Mouse (Mus musculus) kidney, embryonic 14.5 days (tissue): ENCODE measurements around the gene Rnft1. TPM values are rescaled to one million over a fixed set of nuclear protein-coding genes. Genes with fewer than 3 reads are reported as not detected.

Experiments
- ATAC-seq: fragments of 200-750 bp; cut with Nextera tagmentation; 2 replicates; pipeline ENCODE4 v1.8.0; 2017; ENCODE audit warnings: moderate number of reproducible peaks, mild to moderate bottlenecking, moderate TSS enrichment, moderate library complexity; ENCODE audit not compliant: low FRiP score, low TSS enrichment
- H3K27ac ChIP-seq: fragments of 300-500 bp; sonication (generic); 2 replicates; pipeline ENCODE4 v1.5.1; 2014; ENCODE audit warnings: low read depth, mild to moderate bottlenecking, low read length, moderate library complexity, mixed read lengths
- H3K27me3 ChIP-seq: fragments of 300-500 bp; sonication (generic); 2 replicates; pipeline ENCODE4 v1.6.1; 2014; ENCODE audit warnings: mild to moderate bottlenecking, low read length; ENCODE audit not compliant: control insufficient read depth, insufficient read depth
- H3K36me3 ChIP-seq: fragments of 300-500 bp; sonication (generic); 2 replicates; pipeline ENCODE4 v1.6.1; 2014; ENCODE audit warnings: low read length, mixed read lengths; ENCODE audit not compliant: control insufficient read depth, insufficient read depth
- H3K4me1 ChIP-seq: fragments of 300-500 bp; sonication (generic); 2 replicates; pipeline ENCODE4 v1.6.1; 2014; ENCODE audit warnings: low read length, mixed read lengths; ENCODE audit not compliant: control insufficient read depth, insufficient read depth
- H3K4me2 ChIP-seq: fragments of 300-500 bp; sonication (generic); replicated peaks from 2 replicates; pipeline ENCODE4 v1.6.1; 2014; ENCODE audit warnings: low read depth, mild to moderate bottlenecking, low read length
- H3K4me3 ChIP-seq: fragments of 300-500 bp; sonication (generic); 2 replicates; pipeline ENCODE4 v1.5.1; 2014; ENCODE audit warnings: mild to moderate bottlenecking, low read length
- H3K9ac ChIP-seq: fragments of 300-500 bp; sonication (generic); 2 replicates; pipeline ENCODE4 v1.6.1; 2014; ENCODE audit warnings: low read depth, mild to moderate bottlenecking, low read length, moderate library complexity
- H3K9me3 ChIP-seq: fragments of 300-500 bp; sonication (generic); 2 replicates; pipeline ENCODE4 v1.6.1; 2016; ENCODE audit warnings: low read length; ENCODE audit not compliant: control insufficient read depth
- WGBS: fragments of 180-500 bp; shearing (Covaris S2); extraction: QIAGEN DNeasy Blood & Tissue Kit; methylation state at CpG from one replicate; pipeline ENCODE4 v1.1.7; 2014; 5-methylcytosine and 5-hydroxymethylcytosine counted together
- polyA plus RNA-seq: library from polyadenylated mRNA; unstranded; fragments of >200 nt; fragmentation: Nextera tagmentation; extraction: Ambion mirVana; gene quantifications from 2 replicates; pipeline ENCODE4 v1.2.1, GENCODE M21; 2014

Gene Rnft1
- polyA plus RNA-seq, 1 experiment from 2014 or later, result 39.0 TPM

GRCm38 (mm10) chr11:86468345-86468744 lies 16.1 kb upstream of the Rnft1 start:
- Histone ChIP-seq H3K27me3 (no peaks in the 10 kb centered on the region), H3K9me3 (no peaks in the 10 kb centered on the region), H3K4me2 (no peak overlapping the region), H3K4me3 (no peak overlapping the region), H3K9ac (no peak overlapping the region), H3K4me1 (0 out of 2 replicates have a peak, but pooled peaks cover 5% of the 10 kb centered on the region), H3K27ac (no peak overlapping the region), H3K36me3 (no peaks in the 10 kb centered on the region)
- WGBS, result 84% methylated on average over 8 of the region's 8 CpGs
- ATAC-seq, result no peak

- no peak for ATAC-seq
- Histone ChIP-seq H3K36me3 (no peaks in the 10 kb centered on the region), H3K9ac (no peak overlapping the region), H3K4me3 (no peak overlapping the region), H3K27ac (no peak overlapping the region), H3K4me1 (0 out of 2 replicates have a peak, but pooled peaks cover 5% of the 10 kb centered on the region), H3K9me3 (no peaks in the 10 kb centered on the region), H3K4me2 (no peak overlapping the region), H3K27me3 (no peaks in the 10 kb centered on the region)
- 56% methylated on average over 4 of the region's 4 CpGs for WGBS
These were observed 15.5 kb upstream of the Rnft1 start for GRCm38 (mm10) chr11:86468971-86469370.

GRCm38 (mm10) chr11:86471785-86472184 lies 12.7 kb upstream of the Rnft1 start:
- Histone ChIP-seq H3K36me3 (no peaks in the 10 kb centered on the region), H3K9ac (no peak overlapping the region), H3K9me3 (no peaks in the 10 kb centered on the region), H3K4me1 (0 out of 2 replicates have a peak, but pooled peaks cover 5% of the 10 kb centered on the region), H3K27me3 (no peaks in the 10 kb centered on the region), H3K4me3 (no peak overlapping the region), H3K27ac (no peak overlapping the region), H3K4me2 (no peak overlapping the region)
- WGBS, result 71% methylated on average over 6 of the region's 6 CpGs
- ATAC-seq, result no peak

GRCm38 (mm10) chr11:86472771-86473171 lies 11.7 kb upstream of the Rnft1 start:
- Histone ChIP-seq H3K27me3 (no peaks in the 10 kb centered on the region), H3K4me2 (peak overlapping the region; percentile 38), H3K4me1 (0 out of 2 replicates have a peak, but pooled peaks cover 5% of the 10 kb centered on the region), H3K27ac (peak overlapping the region; percentile 26; the same call in 1 of the 2 replicates), H3K9me3 (no peaks in the 10 kb centered on the region), H3K9ac (0 out of 2 replicates have a peak overlapping the region, but pooled peaks have one; percentile 1), H3K4me3 (peak overlapping the region; percentile 11), H3K36me3 (no peaks in the 10 kb centered on the region)
- ATAC-seq, result no peak
- 17% methylated on average over 7 of the region's 7 CpGs for WGBS

- Histone ChIP-seq H3K4me2 (peak overlapping the region; percentile 38), H3K9ac (no peak overlapping the region), H3K36me3 (no peaks in the 10 kb centered on the region), H3K4me1 (0 out of 2 replicates have a peak, but pooled peaks cover 5% of the 10 kb centered on the region), H3K27me3 (no peaks in the 10 kb centered on the region), H3K9me3 (no peaks in the 10 kb centered on the region), H3K4me3 (no peak overlapping the region; the same call in 1 of the 2 replicates), H3K27ac (no peak overlapping the region)
- 44% methylated on average over 3 of the region's 3 CpGs for WGBS
- ATAC-seq, result no peak
These were observed 10.9 kb upstream of the Rnft1 start for GRCm38 (mm10) chr11:86473576-86473975.

- H3K9ac ChIP-seq, result peak overlapping the region; percentile 69
- no peaks in the 10 kb centered on the region for H3K36me3 ChIP-seq
- peak; percentile 50 for ATAC-seq
- H3K9me3 ChIP-seq, result no peaks in the 10 kb centered on the region
- peak overlapping the region; percentile 82 for H3K27ac ChIP-seq
- H3K4me1 ChIP-seq, result peaks cover 8% of the 10 kb centered on the region
- no peaks in the 10 kb centered on the region for H3K27me3 ChIP-seq
- WGBS, result under 1% methylated on average over 25 of the region's 25 CpGs
- peak overlapping the region; percentile 71 for H3K4me3 ChIP-seq
- peak overlapping the region; percentile 73 for H3K4me2 ChIP-seq
These were observed 553 bp downstream of the Rnft1 start for GRCm38 (mm10) chr11:86484910-86485510.

GRCm38 (mm10) chr11:86490782-86491181 lies 6.3 kb downstream of the Rnft1 start:
- Histone ChIP-seq H3K4me3 (no peak overlapping the region), H3K27ac (no peak overlapping the region), H3K4me1 (peaks cover 3% of the 10 kb centered on the region; the same call in 1 of the 2 replicates), H3K27me3 (no peaks in the 10 kb centered on the region), H3K4me2 (no peak overlapping the region), H3K36me3 (peaks cover 12% of the 10 kb centered on the region; the same call in 1 of the 2 replicates), H3K9me3 (no peaks in the 10 kb centered on the region), H3K9ac (no peak overlapping the region)
- ATAC-seq, result no peak
- 96% methylated on average over 1 of the region's 1 CpGs for WGBS

- Histone ChIP-seq H3K9ac (no peak overlapping the region), H3K9me3 (no peaks in the 10 kb centered on the region), H3K36me3 (peaks cover 32% of the 10 kb centered on the region), H3K4me3 (no peak overlapping the region), H3K27ac (no peak overlapping the region), H3K4me1 (no peaks in the 10 kb centered on the region), H3K27me3 (no peaks in the 10 kb centered on the region), H3K4me2 (no peak overlapping the region)
- 100% methylated on average over 1 of the region's 1 CpGs for WGBS
- no peak for ATAC-seq
These were observed 12.9 kb downstream of the Rnft1 start for GRCm38 (mm10) chr11:86497356-86497755.

- no peak overlapping the region for H3K4me2 ChIP-seq
- H3K36me3 ChIP-seq, result peaks cover 38% of the 10 kb centered on the region
- no peak overlapping the region for H3K4me3 ChIP-seq
- 80% methylated on average over 3 of the region's 3 CpGs for WGBS
- H3K9ac ChIP-seq, result no peak overlapping the region
- no peak for ATAC-seq
- H3K4me1 ChIP-seq, result no peaks in the 10 kb centered on the region
- no peaks in the 10 kb centered on the region for H3K27me3 ChIP-seq
- no peaks in the 10 kb centered on the region for H3K9me3 ChIP-seq
- no peak overlapping the region for H3K27ac ChIP-seq
These were observed 13.5 kb downstream of the Rnft1 start for GRCm38 (mm10) chr11:86497908-86498307.
